Mouse (Mus musculus) kidney, embryonic 14.5 days (tissue): ENCODE measurements around the gene Rpp25l. TPM values are rescaled to one million over a fixed set of nuclear protein-coding genes. Genes with fewer than 3 reads are reported as not detected.
A peak's percentile ranks its signal among the peaks of the same experiment; 100 is the strongest.

Source experiments
- ATAC-seq: fragments of 200-750 bp; cut with Nextera tagmentation; 2 replicates; pipeline ENCODE4 v1.8.0; 2017; ENCODE audit warnings: moderate number of reproducible peaks, mild to moderate bottlenecking, moderate TSS enrichment, moderate library complexity; ENCODE audit not compliant: low FRiP score, low TSS enrichment
- H3K27ac ChIP-seq: fragments of 300-500 bp; sonication (generic); 2 replicates; pipeline ENCODE4 v1.5.1; 2014; ENCODE audit warnings: low read depth, mild to moderate bottlenecking, low read length, moderate library complexity, mixed read lengths
- H3K27me3 ChIP-seq: fragments of 300-500 bp; sonication (generic); 2 replicates; pipeline ENCODE4 v1.6.1; 2014; ENCODE audit warnings: mild to moderate bottlenecking, low read length; ENCODE audit not compliant: control insufficient read depth, insufficient read depth
- H3K36me3 ChIP-seq: fragments of 300-500 bp; sonication (generic); 2 replicates; pipeline ENCODE4 v1.6.1; 2014; ENCODE audit warnings: low read length, mixed read lengths; ENCODE audit not compliant: control insufficient read depth, insufficient read depth
- H3K4me1 ChIP-seq: fragments of 300-500 bp; sonication (generic); 2 replicates; pipeline ENCODE4 v1.6.1; 2014; ENCODE audit warnings: low read length, mixed read lengths; ENCODE audit not compliant: control insufficient read depth, insufficient read depth
- H3K4me2 ChIP-seq: fragments of 300-500 bp; sonication (generic); replicated peaks from 2 replicates; pipeline ENCODE4 v1.6.1; 2014; ENCODE audit warnings: low read depth, mild to moderate bottlenecking, low read length
- H3K4me3 ChIP-seq: fragments of 300-500 bp; sonication (generic); 2 replicates; pipeline ENCODE4 v1.5.1; 2014; ENCODE audit warnings: mild to moderate bottlenecking, low read length
- H3K9ac ChIP-seq: fragments of 300-500 bp; sonication (generic); 2 replicates; pipeline ENCODE4 v1.6.1; 2014; ENCODE audit warnings: low read depth, mild to moderate bottlenecking, low read length, moderate library complexity
- H3K9me3 ChIP-seq: fragments of 300-500 bp; sonication (generic); 2 replicates; pipeline ENCODE4 v1.6.1; 2016; ENCODE audit warnings: low read length; ENCODE audit not compliant: control insufficient read depth
- WGBS: fragments of 180-500 bp; shearing (Covaris S2); extraction: QIAGEN DNeasy Blood & Tissue Kit; methylation state at CpG from one replicate; pipeline ENCODE4 v1.1.7; 2014; 5-methylcytosine and 5-hydroxymethylcytosine counted together
- polyA plus RNA-seq: library from polyadenylated mRNA; unstranded; fragments of >200 nt; fragmentation: Nextera tagmentation; extraction: Ambion mirVana; gene quantifications from 2 replicates; pipeline ENCODE4 v1.2.1, GENCODE M21; 2014

The Rpp25l gene
- polyA plus RNA-seq, 1 experiment from 2014 or later: 91.3 TPM

GRCm38 (mm10) chr4:41681947-41682346 is 31.4 kb downstream of the Rpp25l start:
- peak overlapping the region; percentile 75; the same call in 1 of the 2 replicates for H3K27ac ChIP-seq
- ATAC-seq: no peak
- no peak overlapping the region for H3K4me2 ChIP-seq
- no peak overlapping the region for H3K4me3 ChIP-seq
- peaks cover 44% of the 10 kb centered on the region for H3K4me1 ChIP-seq
- no peaks in the 10 kb centered on the region for H3K9me3 ChIP-seq
- no peak overlapping the region for H3K9ac ChIP-seq
- H3K27me3 ChIP-seq: no peaks in the 10 kb centered on the region
- H3K36me3 ChIP-seq: no peaks in the 10 kb centered on the region
- WGBS: 65% methylated on average over 10 of the region's 10 CpGs

DNA sequence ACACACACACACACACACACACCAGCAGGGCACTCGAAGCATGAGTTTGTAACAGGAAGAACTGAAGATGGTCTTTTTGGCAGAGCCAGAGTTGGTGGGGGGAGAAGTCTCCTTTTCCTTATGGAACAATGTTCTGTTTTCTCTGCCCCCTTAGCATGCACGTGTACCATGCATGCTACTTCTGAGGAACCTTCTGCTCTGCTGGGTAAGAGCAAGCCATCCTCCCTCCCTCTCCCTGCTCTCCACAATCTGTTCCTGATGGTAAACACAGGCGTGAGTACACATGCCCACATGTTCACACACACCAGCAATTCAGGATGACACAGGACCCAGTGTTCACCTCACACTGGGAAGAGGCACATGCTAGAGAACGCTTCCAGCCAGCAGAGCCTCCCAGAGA is 32.2 kb downstream of the Rpp25l start:
- WGBS: 68% methylated on average over 4 of the region's 4 CpGs
- no peak for ATAC-seq

DNA sequence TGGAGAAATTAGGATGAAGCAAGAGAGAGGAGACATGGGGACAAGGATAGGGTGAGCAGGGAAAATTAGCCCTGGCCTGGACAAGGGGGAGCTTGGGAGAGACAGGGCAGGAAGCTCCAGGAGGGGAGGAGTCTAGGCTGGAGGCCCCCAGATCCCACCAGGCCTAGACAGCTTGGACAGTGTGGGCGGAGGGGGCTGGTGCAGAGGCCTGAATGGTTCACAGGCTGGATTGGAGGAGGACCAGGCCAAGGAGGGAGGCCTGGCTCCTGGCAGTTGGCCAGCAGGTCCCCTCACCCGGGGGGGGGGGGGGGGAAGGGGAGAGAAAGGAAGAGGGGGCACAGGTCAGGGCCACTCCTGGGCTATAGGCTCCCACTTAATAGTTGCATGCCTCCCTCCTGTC is 34.0 kb downstream of the Rpp25l start:
- Histone ChIP-seq H3K36me3 (peaks cover 4% of the 10 kb centered on the region; the same call in 1 of the 2 replicates), H3K9me3 (no peaks in the 10 kb centered on the region), H3K4me1 (peaks cover 61% of the 10 kb centered on the region), H3K27ac (peak overlapping the region; percentile 71; the same call in 1 of the 2 replicates), H3K4me2 (no peak overlapping the region; the same call in 1 of the 2 replicates), H3K9ac (no peak overlapping the region; the same call in 1 of the 2 replicates), H3K4me3 (no peak overlapping the region), H3K27me3 (no peaks in the 10 kb centered on the region)
- 40% methylated on average over 1 of the region's 2 CpGs for WGBS
- ATAC-seq: peak; percentile 63; the same call in 1 of the 2 replicates

More for the DNA sequence above, 32.2 kb downstream of the Rpp25l start:
- no peak overlapping the region for H3K4me3 ChIP-seq
- no peak overlapping the region for H3K9ac ChIP-seq
- H3K4me1 ChIP-seq: peaks cover 52% of the 10 kb centered on the region
- no peaks in the 10 kb centered on the region for H3K27me3 ChIP-seq
- no peak overlapping the region for H3K4me2 ChIP-seq
- no peak overlapping the region for H3K27ac ChIP-seq
- H3K36me3 ChIP-seq: no peaks in the 10 kb centered on the region
- no peaks in the 10 kb centered on the region for H3K9me3 ChIP-seq

DNA sequence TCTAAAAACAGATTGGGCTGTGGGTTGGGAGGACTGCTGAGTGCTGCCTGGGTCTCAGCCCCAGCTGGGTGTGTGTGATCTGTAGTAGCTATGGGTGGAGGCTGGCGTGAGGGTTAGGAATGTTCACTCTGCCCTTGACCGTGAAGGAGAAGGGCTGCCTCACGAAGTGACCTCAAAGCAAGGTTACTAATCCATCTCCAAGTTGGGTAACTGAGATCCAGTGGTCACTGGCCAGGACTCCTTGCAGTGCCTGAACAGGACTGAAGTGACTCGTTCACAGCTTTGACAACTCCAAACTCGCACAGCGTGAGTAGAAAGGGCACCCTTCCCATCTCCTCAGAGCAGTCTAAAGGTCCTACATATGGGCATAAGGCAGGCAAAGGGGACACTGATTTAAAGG is 34.5 kb downstream of the Rpp25l start:
- no peaks in the 10 kb centered on the region for H3K9me3 ChIP-seq
- WGBS: 55% methylated on average over 6 of the region's 6 CpGs
- H3K9ac ChIP-seq: no peak overlapping the region; the same call in 1 of the 2 replicates
- no peaks in the 10 kb centered on the region for H3K27me3 ChIP-seq
- H3K4me2 ChIP-seq: no peak overlapping the region
- no peak overlapping the region for H3K4me3 ChIP-seq
- H3K36me3 ChIP-seq: peaks cover 8% of the 10 kb centered on the region; the same call in 1 of the 2 replicates
- peak overlapping the region; percentile 71; the same call in 1 of the 2 replicates for H3K27ac ChIP-seq
- H3K4me1 ChIP-seq: peaks cover 61% of the 10 kb centered on the region
- no peak for ATAC-seq

DNA sequence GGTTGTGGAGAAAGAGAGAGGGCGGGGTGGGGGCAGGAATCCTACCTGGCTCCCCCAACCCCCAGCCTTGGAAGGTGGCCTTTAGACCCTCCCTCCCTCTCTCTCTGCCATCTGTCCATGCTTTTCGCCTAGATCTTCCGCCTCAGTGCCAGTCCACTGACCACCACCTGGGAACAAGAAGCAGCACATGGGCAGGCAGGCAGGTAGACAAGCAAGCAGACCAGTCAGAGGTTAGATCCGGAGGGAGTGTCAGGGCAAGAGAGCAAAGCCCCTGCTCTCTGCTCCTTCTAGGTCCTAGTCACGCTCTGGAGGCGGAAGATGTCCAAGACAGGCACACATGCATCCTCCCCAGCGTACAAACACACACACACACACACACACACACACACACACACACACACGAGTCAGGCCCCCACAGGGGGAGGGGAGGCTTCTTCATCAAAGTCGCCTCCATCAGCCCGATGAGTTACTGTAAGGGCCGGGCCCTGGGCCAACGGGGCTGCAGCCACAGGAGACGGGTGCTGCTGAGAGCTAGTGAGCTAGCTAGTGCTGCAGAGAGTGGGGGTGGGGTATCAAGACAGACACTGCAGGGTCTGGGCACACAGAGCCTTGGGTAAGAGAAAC is 36.2 kb downstream of the Rpp25l start:
- 31% methylated on average over 13 of the region's 13 CpGs for WGBS
- peak; percentile 58 for ATAC-seq
- Histone ChIP-seq H3K9ac (no peak overlapping the region), H3K27ac (peak overlapping the region; percentile 32; the same call in 1 of the 2 replicates), H3K4me2 (peak overlapping the region; percentile 10; the same call in 1 of the 2 replicates), H3K4me3 (no peak overlapping the region), H3K36me3 (peaks cover 8% of the 10 kb centered on the region; the same call in 1 of the 2 replicates), H3K4me1 (peaks cover 64% of the 10 kb centered on the region), H3K27me3 (no peaks in the 10 kb centered on the region), H3K9me3 (no peaks in the 10 kb centered on the region)

- Histone ChIP-seq H3K27me3 (no peaks in the 10 kb centered on the region), H3K4me2 (no peak overlapping the region; the same call in 1 of the 2 replicates), H3K36me3 (peaks cover 8% of the 10 kb centered on the region; the same call in 1 of the 2 replicates), H3K9me3 (no peaks in the 10 kb centered on the region), H3K4me3 (no peak overlapping the region), H3K4me1 (peaks cover 69% of the 10 kb centered on the region), H3K27ac (no peak overlapping the region), H3K9ac (no peak overlapping the region)
- no peak for ATAC-seq
- 56% methylated on average over 17 of the region's 17 CpGs for WGBS
These were observed 36.9 kb downstream of the Rpp25l start for GRCm38 (mm10) chr4:41676248-41677005.

- Histone ChIP-seq H3K36me3 (peaks cover 27% of the 10 kb centered on the region; the same call in 1 of the 2 replicates), H3K4me2 (no peak overlapping the region), H3K9me3 (no peaks in the 10 kb centered on the region), H3K27me3 (no peaks in the 10 kb centered on the region), H3K9ac (no peak overlapping the region), H3K4me1 (peaks cover 49% of the 10 kb centered on the region), H3K27ac (no peak overlapping the region), H3K4me3 (no peak overlapping the region)
- no peak for ATAC-seq
- 62% methylated on average over 19 of the region's 19 CpGs for WGBS
These were observed 40.1 kb downstream of the Rpp25l start for GRCm38 (mm10) chr4:41673186-41673585.

- H3K4me1 ChIP-seq: peaks cover 45% of the 10 kb centered on the region
- 0 out of 2 replicates have a peak overlapping the region, but pooled peaks have one; percentile 18 for H3K9ac ChIP-seq
- H3K4me2 ChIP-seq: 0 out of 2 replicates have a peak overlapping the region, but pooled peaks have one; percentile 5
- peaks cover 27% of the 10 kb centered on the region; the same call in 1 of the 2 replicates for H3K36me3 ChIP-seq
- WGBS: 23% methylated on average over 8 of the region's 8 CpGs
- no peak overlapping the region for H3K4me3 ChIP-seq
- ATAC-seq: peak; percentile 18; the same call in 1 of the 2 replicates
- peak overlapping the region; percentile 42; the same call in 1 of the 2 replicates for H3K27ac ChIP-seq
- H3K27me3 ChIP-seq: no peaks in the 10 kb centered on the region
- no peaks in the 10 kb centered on the region for H3K9me3 ChIP-seq
These were observed 40.8 kb downstream of the Rpp25l start for GRCm38 (mm10) chr4:41672522-41672963.
